8 mouse cellular contexts compared by ENCODE assay signal in genomic region chr9:107633091-107633660, GRCm38 (mm10). TPM values are rescaled to one million over a fixed set of nuclear protein-coding genes. Genes with fewer than 3 reads are reported as not detected.
DNase-seq lines count a peak whose midpoint lies in the region; ATAC-seq lines count a peak whose summit lies in the region.

No protein-coding gene starts in this region.

- H3K9me3 ChIP-seq in forebrain, embryonic 16.5 days (ENCODE audit: control insufficient read depth, low read length), result no peaks in the 10 kb centered on the region
- H3K9me3 ChIP-seq in lung, embryonic 16.5 days (ENCODE audit: control insufficient read depth, low read length), result no peaks in the 10 kb centered on the region

- H3K4me3 ChIP-seq in forebrain, embryonic 16.5 days (replicated peaks; ENCODE audit: low read length), result peak overlapping the region; percentile 84
- H3K4me3 ChIP-seq in lung, embryonic 16.5 days (ENCODE audit: low read length), result peak overlapping the region; percentile 96

- under 1% methylated on average over 33 of the region's 33 CpGs for WGBS in forebrain, embryonic 16.5 days
- WGBS in lung, embryonic 16.5 days, result 1% methylated on average over 30 of the region's 33 CpGs

- H3K4me1 ChIP-seq in forebrain, embryonic 16.5 days (replicated peaks; ENCODE audit: control insufficient read depth, insufficient read depth, low read length), result peaks cover 72% of the 10 kb centered on the region
- H3K4me1 ChIP-seq in lung, embryonic 16.5 days (replicated peaks; ENCODE audit: control insufficient read depth, insufficient read depth, low read length), result peaks cover 56% of the 10 kb centered on the region

- DNase-seq in ES-CJ7 (ENCODE audit: low read depth, low spot score), result peak; percentile 62
- peak; percentile 70 for DNase-seq in c-Kit-positive CD71-positive TER-119-negative erythroid progenitor cells, embryonic 14.5 days (ENCODE audit: low read depth)
- DNase-seq in heart, postnatal 36 days, result peak; percentile 80 to 87
- DNase-seq in layer of hippocampus, adult 9-11 months, result peak; percentile 86
- peak; percentile 90 for DNase-seq in thymus, postnatal 0 days (ENCODE audit: low spot score)

- intact Hi-C loops in heart, postnatal 36 days (cut with DNase I), result loop anchor here (2.0 to 5.0 kb wide), 2 partner anchors 20 to 66 kb away; partner anchors contain the start of gene Hyal2

- H3K27me3 ChIP-seq in forebrain, embryonic 16.5 days (replicated peaks; ENCODE audit: control insufficient read depth, insufficient read depth, low read length), result no peaks in the 10 kb centered on the region
- no peaks in the 10 kb centered on the region for H3K27me3 ChIP-seq in lung, embryonic 16.5 days (ENCODE audit: control insufficient read depth, insufficient read depth, low read depth, low read length)

- peak overlapping the region; percentile 99 for H3K4me2 ChIP-seq in forebrain, embryonic 16.5 days (ENCODE audit: low read length)
- H3K4me2 ChIP-seq in lung, embryonic 16.5 days (ENCODE audit: low read depth, low read length), result peak overlapping the region; percentile 97

- ATAC-seq in forebrain, embryonic 16.5 days, result peak; percentile 34
- peak; percentile 67 for ATAC-seq in lung, embryonic 16.5 days (ENCODE audit: low read depth)
- ATAC-seq in neutrophil, adult 5-6 weeks (ENCODE audit: extremely low read depth, insufficient number of reproducible peaks, low FRiP score, poor library complexity, severe bottlenecking), result peak; percentile 39

- H3K9ac ChIP-seq in forebrain, embryonic 16.5 days (replicated peaks; ENCODE audit: low read depth, low read length), result peak overlapping the region; percentile 88
- H3K9ac ChIP-seq in lung, embryonic 16.5 days (ENCODE audit: low read length), result peak overlapping the region; percentile 98

- H3K27ac ChIP-seq in forebrain, embryonic 16.5 days (ENCODE audit: low read length), result peak overlapping the region; percentile 88
- H3K27ac ChIP-seq in lung, embryonic 16.5 days (ENCODE audit: low read length), result peak overlapping the region; percentile 95

- no peaks in the 10 kb centered on the region for H3K36me3 ChIP-seq in forebrain, embryonic 16.5 days (ENCODE audit: control insufficient read depth, insufficient read depth)
- 0 out of 2 replicates have a peak, but pooled peaks cover 4% of the 10 kb centered on the region for H3K36me3 ChIP-seq in lung, embryonic 16.5 days (ENCODE audit: control insufficient read depth, insufficient read depth, low read length)

RNA-seq across cellular contexts. Expression of gene Gnai2, which starts 2.0 kb away (rescaled TPM):
- polyA plus RNA-seq in forebrain, embryonic 16.5 days (2015; fragmentation: Nextera tagmentation; extraction: Ambion mirVana), result 299 and 316 TPM in 2 replicates
- 100 to 1,000 TPM; 248 to 259 TPM for total RNA-seq in heart, postnatal 36 days (2021)
- polyA plus RNA-seq in lung, embryonic 16.5 days (2015; fragmentation: Nextera tagmentation; extraction: Ambion mirVana), result 457 and 458 TPM in 2 replicates
- 1,051 and 1,081 TPM in 2 replicates for total RNA-seq in neutrophil, adult 5-6 weeks (2017)
- 466 and 479 TPM in 2 replicates for polyA plus RNA-seq in thymus, postnatal 0 days (2015; fragmentation: Nextera tagmentation; extraction: Ambion mirVana)

RNA-seq across cellular contexts. Expression of gene Sema3b, which starts 24.1 kb away (rescaled TPM):
- polyA plus RNA-seq in forebrain, embryonic 16.5 days (2015; fragmentation: Nextera tagmentation; extraction: Ambion mirVana), result 2.3 and 3.0 TPM in 2 replicates
- 10 to 100 TPM; 18.5 to 22.0 TPM for total RNA-seq in heart, postnatal 36 days (2021)
- polyA plus RNA-seq in lung, embryonic 16.5 days (2015; fragmentation: Nextera tagmentation; extraction: Ambion mirVana), result 11.8 and 12.5 TPM in 2 replicates
- total RNA-seq in neutrophil, adult 5-6 weeks (2017), result 0.12 TPM in 2 replicates
- 1.4 and 1.8 TPM in 2 replicates for polyA plus RNA-seq in thymus, postnatal 0 days (2015; fragmentation: Nextera tagmentation; extraction: Ambion mirVana)

RNA-seq across cellular contexts. Expression of gene Slc38a3, which starts 36.2 kb away (rescaled TPM):
- polyA plus RNA-seq in forebrain, embryonic 16.5 days (2015; fragmentation: Nextera tagmentation; extraction: Ambion mirVana), result 30.4 and 32.6 TPM in 2 replicates
- total RNA-seq in heart, postnatal 36 days (2021), result 10 to 100 TPM; 66.0 to 80.3 TPM
- 4.5 and 5.4 TPM in 2 replicates for polyA plus RNA-seq in lung, embryonic 16.5 days (2015; fragmentation: Nextera tagmentation; extraction: Ambion mirVana)
- total RNA-seq in neutrophil, adult 5-6 weeks (2017), result not detected in 2 replicates
- polyA plus RNA-seq in thymus, postnatal 0 days (2015; fragmentation: Nextera tagmentation; extraction: Ambion mirVana), result 0.60 and 1.1 TPM in 2 replicates

RNA-seq across cellular contexts. Expression of gene Ifrd2, which starts 45.7 kb away (rescaled TPM):
- polyA plus RNA-seq in forebrain, embryonic 16.5 days (2015; fragmentation: Nextera tagmentation; extraction: Ambion mirVana), result 14.4 and 16.8 TPM in 2 replicates
- 10 to 100 TPM; 48.4 to 51.2 TPM for total RNA-seq in heart, postnatal 36 days (2021)
- 44.1 and 51.9 TPM in 2 replicates for polyA plus RNA-seq in lung, embryonic 16.5 days (2015; fragmentation: Nextera tagmentation; extraction: Ambion mirVana)
- total RNA-seq in neutrophil, adult 5-6 weeks (2017), result 11.2 and 20.1 TPM in 2 replicates
- 43.6 and 48.7 TPM in 2 replicates for polyA plus RNA-seq in thymus, postnatal 0 days (2015; fragmentation: Nextera tagmentation; extraction: Ambion mirVana)

RNA-seq across cellular contexts. Expression of gene Gnat1, which starts 46.3 kb away (rescaled TPM):
- 1.2 and 1.4 TPM in 2 replicates for polyA plus RNA-seq in forebrain, embryonic 16.5 days (2015; fragmentation: Nextera tagmentation; extraction: Ambion mirVana)
- total RNA-seq in heart, postnatal 36 days (2021), result not detected
- polyA plus RNA-seq in lung, embryonic 16.5 days (2015; fragmentation: Nextera tagmentation; extraction: Ambion mirVana), result 0.65 and 1.2 TPM in 2 replicates
- total RNA-seq in neutrophil, adult 5-6 weeks (2017), result 1.7 TPM in 1 of 2 replicates, not detected in the other
- 0.62 and 0.85 TPM in 2 replicates for polyA plus RNA-seq in thymus, postnatal 0 days (2015; fragmentation: Nextera tagmentation; extraction: Ambion mirVana)

Comparison
In these comparisons a context has a peak if more than half of its experiments do, and no peak if none do; other contexts are left out.
1. Peak in every context shown above with its lines: DNase-seq, ATAC-seq, H3K4me3 ChIP-seq and H3K27ac ChIP-seq.